Mouse (Mus musculus): ENCODE measurements around the gene Sat2. TPM values are rescaled to one million over a fixed set of nuclear protein-coding genes. Genes with fewer than 3 reads are reported as not detected.

Sat2 gene
- polyA plus RNA-seq (2012; rRNA removed) (14.2 and 21.1 TPM in 2 replicates), polyA plus RNA-seq (2014; fragmentation: Nextera tagmentation; extraction: Ambion mirVana) (16.5 and 20.1 TPM in 2 replicates)

- DNase-seq (ENCODE audit: low spot score) = peak; percentile 83
- 0 out of 2 replicates have a peak, but pooled peaks have one; percentile 21 for TF ChIP-seq POLR2A (IDR thresholded peaks at IDR 0.05; ENCODE audit: borderline replicate concordance, extremely low read depth, insufficient read depth, insufficient read length)
- Histone ChIP-seq H3K9me3 (ENCODE audit: control insufficient read depth, low read length) (no peaks in the 10 kb centered on the region), H3K27ac (replicated peaks; ENCODE audit: low read depth, low read length) (peak within 1 kb of the TSS; percentile 2; the same call in 1 of the 2 replicates), H3K9ac (ENCODE audit: low read depth, low read length, severe bottlenecking) (peak within 1 kb of the TSS; percentile 69), H3K4me1 (ENCODE audit: control insufficient read depth, insufficient read depth, low read length) (0 out of 2 replicates have a peak, but pooled peaks cover 7% of the 10 kb centered on the region), H3K4me3 (replicated peaks; ENCODE audit: low read length) (peak within 1 kb of the TSS; percentile 51), H3K36me3 (ENCODE audit: control insufficient read depth, insufficient read depth, low read length) (no peaks in the 10 kb centered on the region), H3K4me2 (replicated peaks; ENCODE audit: low read depth, low read length, severe bottlenecking) (peak within 1 kb of the TSS; percentile 75), H3K27me3 (ENCODE audit: control insufficient read depth, insufficient read depth, low read length) (no peaks in the 10 kb centered on the region)
- ATAC-seq (ENCODE audit: low FRiP score, low read depth) = peak; percentile 87
- 1% methylated on average over 20 of the region's 20 CpGs for WGBS
These were observed at the start of gene Sat2 for GRCm38 (mm10) chr11:69621571-69622268. Gene Sat2 (plus strand): TSS chr11:69622024.

- no peak overlapping the region for H3K4me2 ChIP-seq (replicated peaks; ENCODE audit: low read depth, low read length, severe bottlenecking)
- no peak overlapping the region for H3K9ac ChIP-seq (ENCODE audit: low read depth, low read length, severe bottlenecking)
- no peak overlapping the region for H3K27ac ChIP-seq (replicated peaks; ENCODE audit: low read depth, low read length)
- TF ChIP-seq POLR2A (IDR thresholded peaks at IDR 0.05; ENCODE audit: borderline replicate concordance, extremely low read depth, insufficient read depth, insufficient read length) = no peak
- no peaks in the 10 kb centered on the region for H3K27me3 ChIP-seq (ENCODE audit: control insufficient read depth, insufficient read depth, low read length)
- no peaks in the 10 kb centered on the region for H3K9me3 ChIP-seq (ENCODE audit: control insufficient read depth, low read length)
- H3K4me3 ChIP-seq (replicated peaks; ENCODE audit: low read length) = no peak overlapping the region
- ATAC-seq (ENCODE audit: low FRiP score, low read depth) (no peak), DNase-seq (ENCODE audit: low spot score) (no peak)
- H3K36me3 ChIP-seq (ENCODE audit: control insufficient read depth, insufficient read depth, low read length) = peaks cover 29% of the 10 kb centered on the region
- H3K4me1 ChIP-seq (ENCODE audit: control insufficient read depth, insufficient read depth, low read length) = peaks cover 17% of the 10 kb centered on the region
- WGBS = 60% methylated on average over 3 of the region's 3 CpGs
These were observed 46.6 kb upstream of the Sat2 start for GRCm38 (mm10) chr11:69575220-69575619.

- WGBS = 69% methylated on average over 5 of the region's 5 CpGs
- H3K9ac ChIP-seq (ENCODE audit: low read depth, low read length, severe bottlenecking) = no peak overlapping the region
- no peaks in the 10 kb centered on the region for H3K27me3 ChIP-seq (ENCODE audit: control insufficient read depth, insufficient read depth, low read length)
- no peak for TF ChIP-seq POLR2A (IDR thresholded peaks at IDR 0.05; ENCODE audit: borderline replicate concordance, extremely low read depth, insufficient read depth, insufficient read length)
- H3K27ac ChIP-seq (replicated peaks; ENCODE audit: low read depth, low read length) = no peak overlapping the region
- H3K36me3 ChIP-seq (ENCODE audit: control insufficient read depth, insufficient read depth, low read length) = peaks cover 21% of the 10 kb centered on the region
- H3K4me2 ChIP-seq (replicated peaks; ENCODE audit: low read depth, low read length, severe bottlenecking) = no peak overlapping the region
- no peaks in the 10 kb centered on the region for H3K9me3 ChIP-seq (ENCODE audit: control insufficient read depth, low read length)
- ATAC-seq (ENCODE audit: low FRiP score, low read depth) (no peak), DNase-seq (ENCODE audit: low spot score) (no peak)
- no peak overlapping the region for H3K4me3 ChIP-seq (replicated peaks; ENCODE audit: low read length)
- peaks cover 17% of the 10 kb centered on the region for H3K4me1 ChIP-seq (ENCODE audit: control insufficient read depth, insufficient read depth, low read length)
These were observed 45.5 kb upstream of the Sat2 start for GRCm38 (mm10) chr11:69576307-69576706.

GRCm38 (mm10) chr11:69578301-69578700 is 43.5 kb upstream of the Sat2 start:
- WGBS = 11% methylated on average over 15 of the region's 15 CpGs
- ATAC-seq (ENCODE audit: low FRiP score, low read depth) (no peak), DNase-seq (ENCODE audit: low spot score) (no peak)
- Histone ChIP-seq H3K9me3 (ENCODE audit: control insufficient read depth, low read length) (no peaks in the 10 kb centered on the region), H3K4me3 (replicated peaks; ENCODE audit: low read length) (peak overlapping the region; percentile 83), H3K27ac (replicated peaks; ENCODE audit: low read depth, low read length) (no peak overlapping the region), H3K27me3 (ENCODE audit: control insufficient read depth, insufficient read depth, low read length) (no peaks in the 10 kb centered on the region), H3K36me3 (ENCODE audit: control insufficient read depth, insufficient read depth, low read length) (peaks cover 20% of the 10 kb centered on the region), H3K4me1 (ENCODE audit: control insufficient read depth, insufficient read depth, low read length) (peaks cover 23% of the 10 kb centered on the region), H3K4me2 (replicated peaks; ENCODE audit: low read depth, low read length, severe bottlenecking) (peak overlapping the region; percentile 70), H3K9ac (ENCODE audit: low read depth, low read length, severe bottlenecking) (peak overlapping the region; percentile 68)
- no peak for TF ChIP-seq POLR2A (IDR thresholded peaks at IDR 0.05; ENCODE audit: borderline replicate concordance, extremely low read depth, insufficient read depth, insufficient read length)

- 3% methylated on average over 35 of the region's 39 CpGs for WGBS
- Histone ChIP-seq H3K36me3 (ENCODE audit: control insufficient read depth, insufficient read depth, low read length) (peaks cover 24% of the 10 kb centered on the region), H3K9ac (ENCODE audit: low read depth, low read length, severe bottlenecking) (peak overlapping the region; percentile 81), H3K4me1 (ENCODE audit: control insufficient read depth, insufficient read depth, low read length) (peaks cover 23% of the 10 kb centered on the region), H3K27me3 (ENCODE audit: control insufficient read depth, insufficient read depth, low read length) (no peaks in the 10 kb centered on the region), H3K9me3 (ENCODE audit: control insufficient read depth, low read length) (no peaks in the 10 kb centered on the region), H3K27ac (replicated peaks; ENCODE audit: low read depth, low read length) (peak overlapping the region; percentile 90), H3K4me3 (replicated peaks; ENCODE audit: low read length) (peak overlapping the region; percentile 83), H3K4me2 (replicated peaks; ENCODE audit: low read depth, low read length, severe bottlenecking) (peak overlapping the region; percentile 73)
- TF ChIP-seq POLR2A (IDR thresholded peaks at IDR 0.05; ENCODE audit: borderline replicate concordance, extremely low read depth, insufficient read depth, insufficient read length) = peak; percentile 34; the same call in 1 of the 2 replicates
- DNase-seq (ENCODE audit: low spot score) = peak; percentile 98
- ATAC-seq (ENCODE audit: low FRiP score, low read depth) = peak; percentile 92
These were observed 42.5 kb upstream of the Sat2 start for GRCm38 (mm10) chr11:69579128-69580017.
